Mouse (Mus musculus) olfactory bulb, adult 2 months (tissue): ENCODE results near the gene Bcas3. TPM values are rescaled to one million over a fixed set of nuclear protein-coding genes. Genes with fewer than 3 reads are reported as not detected.

Source experiments
- H3K27ac ChIP-seq: fragments of 200-500 bp; 2 replicates; pipeline ENCODE4 v1.5.1; 2012; ENCODE audit warnings: low read depth, low read length; ENCODE audit not compliant: insufficient read depth
- H3K4me1 ChIP-seq: fragments of 200-500 bp; 2 replicates; pipeline ENCODE4 v1.6.1; 2012; ENCODE audit warnings: low read length; ENCODE audit not compliant: control insufficient read depth, insufficient read depth
- H3K4me3 ChIP-seq: fragments of 200-500 bp; 2 replicates; pipeline ENCODE4 v1.5.1; 2012; ENCODE audit warnings: mild to moderate bottlenecking, low read depth, low read length, moderate library complexity; ENCODE audit not compliant: insufficient read depth
- CTCF ChIP-seq: fragments of 200-500 bp; IDR thresholded peaks from 2 replicates; pipeline ENCODE4 v1.5.1; 2012; ENCODE audit warnings: low read depth, mild to moderate bottlenecking, low read length, moderate library complexity; ENCODE audit not compliant: insufficient read depth
- POLR2A ChIP-seq: fragments of 200-500 bp; IDR thresholded peaks from 2 replicates; pipeline ENCODE4 v1.6.1; 2012; ENCODE audit warnings: mild to moderate bottlenecking, low read depth, low read length, moderate library complexity; ENCODE audit not compliant: insufficient read depth
- WGBS: fragments of 180-500 bp; shearing (Covaris S2); methylation state at CpG from one replicate; pipeline ENCODE4 v1.1.7; 2018; 5-methylcytosine and 5-hydroxymethylcytosine counted together
- polyA plus RNA-seq: library from polyadenylated mRNA; stranded (reverse); fragments of >200 nt; gene quantifications from 2 replicates; pipeline ENCODE4 v1.2.4, GENCODE M21; 2012; ENCODE audit warnings: low replicate concordance; ENCODE audit not compliant: missing spikeins, insufficient read depth, insufficient read length

The Bcas3 gene
- polyA plus RNA-seq, 1 experiment = not detected

DNA sequence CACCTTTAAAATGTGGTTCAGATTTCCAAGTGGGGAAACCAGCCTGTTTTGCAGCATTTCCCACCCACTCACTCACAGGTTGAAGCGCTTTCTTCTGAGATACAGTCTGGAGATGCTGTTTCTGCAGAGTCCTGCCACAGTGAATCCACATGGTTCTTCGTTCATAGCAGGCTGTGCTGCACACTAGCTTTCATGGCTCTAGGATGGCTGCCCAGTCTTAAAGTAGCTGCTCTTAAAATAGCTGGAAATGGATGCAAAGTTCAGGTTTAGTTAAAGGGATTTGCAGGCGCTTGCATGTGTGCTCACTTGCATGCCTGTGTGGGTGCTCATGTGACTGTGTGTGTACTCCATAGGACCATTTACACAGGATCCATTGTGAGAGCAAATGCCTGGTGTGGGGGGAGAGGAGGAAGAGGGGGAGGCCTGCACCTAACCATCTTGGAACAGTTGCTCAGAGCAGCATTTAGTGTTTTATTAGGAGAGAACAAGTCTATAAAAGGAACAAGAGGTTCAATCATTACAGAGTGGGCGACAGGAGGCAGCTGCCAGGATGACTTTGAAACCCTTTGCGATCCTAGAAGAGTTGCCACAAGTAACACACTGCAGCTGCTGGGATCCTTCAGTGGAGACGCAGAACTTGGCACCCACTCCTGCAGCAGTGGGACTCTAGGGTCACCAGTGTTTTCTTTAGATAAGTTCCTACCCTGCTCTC, 386.5 kb downstream of the Bcas3 start:
- H3K4me3 ChIP-seq = no peak overlapping the region
- WGBS = 38% methylated on average over 6 of the region's 6 CpGs
- H3K27ac ChIP-seq = 0 out of 2 replicates have a peak overlapping the region, but pooled peaks have one; percentile 33
- H3K4me1 ChIP-seq = peaks cover 9% of the 10 kb centered on the region
- TF ChIP-seq POLR2A (no peak), CTCF (no peak)

DNA sequence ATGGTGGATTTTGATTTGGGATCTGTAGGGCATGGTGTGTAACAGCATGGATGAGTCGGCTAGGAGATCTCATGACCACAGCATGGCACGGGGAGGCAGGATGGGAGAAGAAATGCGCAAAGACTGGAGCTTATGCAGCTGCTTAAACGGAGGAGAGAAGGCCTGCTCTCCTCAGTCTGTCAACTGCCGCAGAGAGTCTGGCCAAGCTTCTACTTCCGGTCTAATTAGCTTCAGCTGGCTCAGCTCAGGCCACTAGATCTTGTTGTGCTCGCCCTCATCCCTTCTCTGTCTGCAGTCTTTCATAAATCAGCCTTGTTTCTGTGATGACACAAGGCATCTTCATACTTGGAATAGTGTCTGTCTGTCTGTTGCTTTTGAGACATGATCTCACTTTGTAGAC, 393.4 kb downstream of the Bcas3 start:
- no peak overlapping the region for H3K27ac ChIP-seq
- TF ChIP-seq CTCF (no peak), POLR2A (no peak)
- no peak overlapping the region for H3K4me3 ChIP-seq
- peaks cover 4% of the 10 kb centered on the region; the same call in 1 of the 2 replicates for H3K4me1 ChIP-seq
- WGBS = 77% methylated on average over 7 of the region's 7 CpGs

DNA sequence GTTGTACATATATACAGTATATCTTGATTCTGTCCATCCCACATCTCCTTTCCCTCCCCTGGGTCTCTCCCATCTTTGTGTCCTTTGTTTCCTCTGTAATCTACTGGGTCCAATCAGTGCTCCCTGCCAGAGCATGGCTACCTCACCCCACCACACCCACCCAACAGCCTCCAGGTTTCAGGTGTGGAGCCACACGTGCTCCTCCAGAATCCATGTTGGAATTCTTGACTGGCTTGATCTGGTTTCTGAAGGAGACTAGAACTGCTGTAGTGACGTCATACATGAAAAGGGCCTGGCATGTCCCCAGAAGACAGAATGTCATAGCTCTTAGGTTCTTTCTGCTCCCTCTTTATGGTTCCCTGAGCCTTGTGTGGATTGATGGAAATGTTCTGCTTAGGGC, 395.9 kb downstream of the Bcas3 start:
- 94% methylated on average over 2 of the region's 2 CpGs for WGBS
- Histone ChIP-seq H3K4me3 (no peak overlapping the region), H3K27ac (no peak overlapping the region), H3K4me1 (peaks cover 9% of the 10 kb centered on the region)
- TF ChIP-seq CTCF (no peak), POLR2A (no peak)

DNA sequence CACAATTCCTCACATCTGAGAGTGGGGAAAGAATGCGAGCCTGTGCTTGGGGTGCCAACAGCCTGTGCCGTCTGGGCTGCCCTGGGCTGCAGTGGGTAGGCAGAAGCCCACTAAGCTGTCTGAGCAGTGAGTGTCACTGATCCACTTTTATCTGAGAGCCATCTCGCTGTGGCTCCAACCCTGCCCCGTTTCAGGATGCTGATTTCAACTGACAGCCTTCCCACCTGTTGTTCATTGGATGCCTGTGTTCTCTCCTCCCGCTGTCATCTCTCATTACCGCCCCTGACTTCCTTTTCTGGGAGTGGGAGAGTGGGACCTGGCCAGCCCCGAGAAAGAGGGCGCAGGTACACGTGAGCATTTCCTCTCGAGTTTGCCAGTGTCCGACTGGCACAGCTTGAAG, 398.2 kb downstream of the Bcas3 start:
- TF ChIP-seq POLR2A (no peak), CTCF (no peak)
- peaks cover 12% of the 10 kb centered on the region for H3K4me1 ChIP-seq
- H3K4me3 ChIP-seq = no peak overlapping the region
- 86% methylated on average over 11 of the region's 11 CpGs for WGBS
- no peak overlapping the region for H3K27ac ChIP-seq

DNA sequence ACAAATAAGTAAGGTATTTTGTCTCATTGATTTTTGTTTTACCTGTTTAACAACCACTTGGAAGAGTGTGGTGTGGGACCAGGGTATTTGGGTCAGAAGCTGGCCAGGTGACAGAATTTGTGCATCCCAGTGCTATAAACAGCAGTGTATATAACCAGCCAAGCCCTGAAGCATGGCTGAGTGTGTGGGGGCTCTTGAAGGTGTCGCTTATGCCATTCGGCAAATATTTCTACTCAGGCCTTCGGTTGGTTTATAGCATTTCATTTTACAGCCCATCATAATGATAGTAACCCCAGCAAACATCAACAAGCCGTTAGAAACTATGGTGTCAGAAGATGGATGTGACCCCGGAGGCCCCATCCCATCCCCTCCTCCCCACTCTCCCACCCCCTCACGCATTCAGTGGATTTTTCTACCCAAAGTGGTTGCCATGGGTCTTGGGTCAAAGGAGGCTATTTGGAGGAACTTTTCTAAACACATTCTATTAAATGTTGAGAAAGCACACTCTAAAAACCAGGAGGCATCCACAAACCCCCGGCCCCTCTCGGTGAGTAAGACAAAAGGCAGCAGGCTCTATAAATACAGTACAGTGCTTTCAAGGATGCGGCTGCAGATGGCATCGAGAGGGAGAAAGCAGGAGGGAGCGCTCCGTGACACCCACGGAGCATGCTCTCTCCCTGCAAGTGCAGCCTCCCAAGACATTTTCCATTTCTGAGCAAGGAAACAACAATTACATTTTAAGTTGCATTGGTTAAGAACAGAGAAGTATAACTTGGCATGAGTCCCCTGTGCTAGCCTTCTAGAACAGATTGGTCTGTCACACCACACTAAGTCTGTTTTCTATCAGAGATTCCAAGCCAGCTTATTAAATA, 401.9 kb downstream of the Bcas3 start:
- Histone ChIP-seq H3K4me3 (no peak overlapping the region), H3K4me1 (peaks cover 15% of the 10 kb centered on the region), H3K27ac (peak overlapping the region; percentile 74; the same call in 1 of the 2 replicates)
- WGBS = 43% methylated on average over 13 of the region's 13 CpGs
- TF ChIP-seq POLR2A = no peak
- TF ChIP-seq CTCF = no peak

DNA sequence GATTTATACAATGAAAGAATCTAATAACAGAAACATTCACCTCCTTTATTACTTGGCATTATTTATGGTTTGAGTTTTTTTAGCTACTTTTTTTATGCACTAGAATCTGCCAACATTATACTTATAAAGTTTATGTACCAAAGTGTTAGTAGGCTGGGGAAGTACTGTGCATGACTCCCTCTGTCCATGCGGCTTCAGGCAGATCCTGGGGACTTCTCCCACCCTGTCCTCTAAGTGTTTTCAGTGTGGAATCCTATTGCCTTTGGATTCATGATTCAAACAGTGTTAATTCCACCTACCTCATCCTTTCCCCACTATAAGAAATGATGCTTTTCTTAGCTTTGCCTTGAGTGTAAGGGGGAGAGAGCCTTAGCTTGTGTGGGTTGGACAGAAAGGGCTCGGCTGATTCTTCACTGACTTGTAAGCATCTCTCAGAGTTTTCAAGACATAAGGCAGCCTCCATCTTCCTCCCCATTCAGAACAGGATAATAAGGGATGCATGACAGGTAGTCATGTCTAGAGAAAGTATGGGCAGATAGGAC, 402.6 kb downstream of the Bcas3 start:
- Histone ChIP-seq H3K4me3 (no peak overlapping the region), H3K4me1 (peaks cover 22% of the 10 kb centered on the region), H3K27ac (peak overlapping the region; percentile 11)
- WGBS = 49% methylated on average over 2 of the region's 2 CpGs
- TF ChIP-seq POLR2A = no peak
- no peak for TF ChIP-seq CTCF

DNA sequence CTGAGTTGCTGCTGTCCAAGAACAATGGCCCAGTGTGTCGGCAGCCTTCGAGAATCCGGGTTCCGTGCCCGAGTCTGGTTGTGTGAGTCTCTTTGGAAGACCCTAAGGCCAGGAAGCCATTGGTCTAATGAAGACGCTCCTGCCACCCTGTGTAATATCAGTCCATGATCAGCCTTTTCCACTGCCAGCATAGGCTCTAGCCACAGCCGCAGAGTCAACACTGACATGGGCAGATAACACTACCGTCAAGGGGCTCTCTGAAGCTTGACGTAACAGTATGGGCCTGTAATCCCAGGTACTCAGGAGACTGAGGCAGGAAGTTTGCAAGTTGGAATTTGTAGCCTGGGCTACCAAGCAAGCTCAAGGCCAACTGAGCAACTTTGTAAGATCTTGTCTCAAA, 405.9 kb downstream of the Bcas3 start:
- TF ChIP-seq POLR2A (no peak), CTCF (no peak)
- 87% methylated on average over 9 of the region's 9 CpGs for WGBS
- H3K4me1 ChIP-seq = peaks cover 22% of the 10 kb centered on the region
- H3K4me3 ChIP-seq = no peak overlapping the region
- no peak overlapping the region for H3K27ac ChIP-seq

DNA sequence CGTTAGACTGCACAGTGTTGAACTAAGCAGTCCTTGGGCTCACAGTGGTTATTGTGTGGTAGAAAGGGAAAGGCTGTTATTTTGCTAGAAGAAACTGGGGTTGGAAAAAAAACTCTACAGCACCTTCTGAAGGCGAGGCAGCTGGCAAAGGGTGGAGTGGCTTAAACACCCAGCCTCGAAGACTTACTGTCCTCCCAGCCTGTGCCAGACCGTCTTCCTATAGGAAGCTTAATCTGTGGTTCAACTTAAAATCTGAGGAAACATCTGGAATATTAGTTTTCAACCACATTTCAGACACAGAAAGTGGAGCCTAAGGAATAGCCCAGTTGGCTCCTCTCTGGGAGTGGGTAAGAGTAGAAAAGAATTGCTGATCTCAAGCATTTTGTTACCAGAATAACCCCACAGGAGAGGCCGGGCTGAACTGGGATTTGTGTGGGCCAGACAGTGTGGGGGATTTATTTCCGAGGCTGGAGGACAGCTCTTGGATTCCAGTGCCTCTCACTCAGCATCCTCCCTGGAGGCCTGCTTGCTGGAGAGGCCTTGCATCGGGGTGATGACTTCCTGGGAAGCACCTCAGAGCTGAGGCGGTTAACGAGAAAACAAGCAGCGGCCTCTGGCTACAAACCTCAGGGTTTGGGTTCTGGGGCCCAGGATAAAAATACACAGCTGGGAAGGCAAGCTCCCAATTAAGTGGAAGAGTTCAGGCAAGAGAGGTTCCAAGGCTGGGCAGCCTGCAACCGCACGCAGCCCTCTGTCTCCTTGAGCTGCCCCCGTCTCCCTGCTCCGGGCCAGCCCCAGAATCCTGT, 406.9 kb downstream of the Bcas3 start:
- Histone ChIP-seq H3K4me1 (peaks cover 20% of the 10 kb centered on the region), H3K27ac (peak overlapping the region; percentile 78), H3K4me3 (no peak overlapping the region)
- no peak for TF ChIP-seq CTCF
- no peak for TF ChIP-seq POLR2A
- WGBS = 43% methylated on average over 14 of the region's 14 CpGs
